Mouse (Mus musculus) lung, adult 18-20 months (tissue): ENCODE measurements at regions not wholly inside any gene's neighbourhood (a gene's known extent, or its start where the extent isn't known, plus 50 kb on each side); places are given as distances from the start of the nearest gene placed in this dataset.

Experiments used
- DNase-seq, 2 experiments: peaks; one replicate each; pipeline ENCODE4 v3.0.0; 2022; ENCODE audit warnings: mixed read lengths in 2 of 2

GRCm38 (mm10) chr2:74977828-74978227, 152.2 kb downstream of the Mtx2 start:
- DNase-seq: no peak

GRCm38 (mm10) chr2:74981856-74982255, 156.3 kb downstream of the Mtx2 start:
- DNase-seq: no peak

GRCm38 (mm10) chr2:74993802-74994201, 168.2 kb downstream of the Mtx2 start:
- no peak for DNase-seq

GRCm38 (mm10) chr2:74994998-74995397, 169.4 kb downstream of the Mtx2 start:
- no peak for DNase-seq

GRCm38 (mm10) chr2:74997736-74998135, 172.1 kb downstream of the Mtx2 start:
- DNase-seq: no peak

GRCm38 (mm10) chr2:75000368-75000796, 174.8 kb downstream of the Mtx2 start:
- peak in 1 of 2 experiments; percentile 9 for DNase-seq

- DNase-seq: peak in 1 of 2 experiments; percentile 21
These were observed 177.0 kb downstream of the Mtx2 start for GRCm38 (mm10) chr2:75002562-75002961.

- DNase-seq: peak in 1 of 2 experiments; percentile 17
These were observed 182.5 kb downstream of the Mtx2 start for GRCm38 (mm10) chr2:75008116-75008515.

GRCm38 (mm10) chr2:75010647-75011046, 185.0 kb downstream of the Mtx2 start:
- no peak for DNase-seq

- DNase-seq: peak in 1 of 2 experiments; percentile 5
These were observed 186.4 kb downstream of the Mtx2 start for GRCm38 (mm10) chr2:75012046-75012445.

GRCm38 (mm10) chr2:75014994-75015728, 189.6 kb downstream of the Mtx2 start:
- no peak for DNase-seq

GRCm38 (mm10) chr2:75019459-75019858, 193.9 kb downstream of the Mtx2 start:
- no peak for DNase-seq

GRCm38 (mm10) chr2:75021639-75022038, 196.0 kb downstream of the Mtx2 start:
- no peak for DNase-seq

- DNase-seq: no peak
These were observed 202.5 kb downstream of the Mtx2 start for GRCm38 (mm10) chr2:75028151-75028550.

GRCm38 (mm10) chr2:75029089-75029693, 203.6 kb downstream of the Mtx2 start:
- DNase-seq: no peak

GRCm38 (mm10) chr2:75034708-75035107, 209.1 kb downstream of the Mtx2 start:
- DNase-seq: no peak

GRCm38 (mm10) chr2:75039066-75039465, 213.5 kb downstream of the Mtx2 start:
- DNase-seq: no peak

GRCm38 (mm10) chr2:75046892-75047291, 221.3 kb downstream of the Mtx2 start:
- no peak for DNase-seq

- no peak for DNase-seq
These were observed 222.5 kb downstream of the Mtx2 start for GRCm38 (mm10) chr2:75048071-75048470.

- no peak for DNase-seq
These were observed 229.0 kb downstream of the Mtx2 start for GRCm38 (mm10) chr2:75054474-75055186.

- peak in 1 of 2 experiments; percentile 26 for DNase-seq
These were observed 229.6 kb downstream of the Mtx2 start for GRCm38 (mm10) chr2:75055187-75055543.

GRCm38 (mm10) chr2:75061009-75061408, 235.4 kb downstream of the Mtx2 start:
- DNase-seq: no peak

GRCm38 (mm10) chr2:75061456-75062188, 236.0 kb downstream of the Mtx2 start:
- no peak for DNase-seq
